Mouse (Mus musculus): ENCODE data around the gene Nudt3.

- TF ChIP-seq POLR2A (IDR thresholded peaks at IDR 0.05; ENCODE audit: borderline replicate concordance, control insufficient read depth, low read depth, low read length) = no peak; the same call in 1 of the 2 replicates
- TF ChIP-seq CTCF (IDR thresholded peaks at IDR 0.05; ENCODE audit: control insufficient read depth, insufficient read depth, low read length) = no peak
These were observed 75.9 kb downstream of the Nudt3 start for GRCm38 (mm10) chr17:27547253-27547868.
